Mouse (Mus musculus) thymus, adult 2 months (tissue): Measurements from ENCODE around the gene Gm4894.

Source experiments
- CTCF ChIP-seq: fragments of 200-500 bp; IDR thresholded peaks from 2 replicates; pipeline ENCODE4 v1.5.1; 2012; ENCODE audit warnings: mild to moderate bottlenecking, control low read depth, low read length, moderate library complexity, borderline replicate concordance; ENCODE audit not compliant: control insufficient read depth, poor library complexity, insufficient read depth; ENCODE audit errors: extremely low read depth
- POLR2A ChIP-seq: fragments of 200-500 bp; IDR thresholded peaks from 2 replicates; pipeline ENCODE4 v1.6.1; 2012; ENCODE audit warnings: mild to moderate bottlenecking, low read length, control low read depth, moderate library complexity; ENCODE audit not compliant: control insufficient read depth, poor library complexity, insufficient read depth; ENCODE audit errors: extremely low read depth

GRCm38 (mm10) chr9:49227442-49227841 is 22.9 kb upstream of the Gm4894 start:
- no peak for TF ChIP-seq CTCF
- no peak for TF ChIP-seq POLR2A
